Mouse (Mus musculus): ENCODE measurements around the gene Ampd2.

The Ampd2 gene

DNA sequence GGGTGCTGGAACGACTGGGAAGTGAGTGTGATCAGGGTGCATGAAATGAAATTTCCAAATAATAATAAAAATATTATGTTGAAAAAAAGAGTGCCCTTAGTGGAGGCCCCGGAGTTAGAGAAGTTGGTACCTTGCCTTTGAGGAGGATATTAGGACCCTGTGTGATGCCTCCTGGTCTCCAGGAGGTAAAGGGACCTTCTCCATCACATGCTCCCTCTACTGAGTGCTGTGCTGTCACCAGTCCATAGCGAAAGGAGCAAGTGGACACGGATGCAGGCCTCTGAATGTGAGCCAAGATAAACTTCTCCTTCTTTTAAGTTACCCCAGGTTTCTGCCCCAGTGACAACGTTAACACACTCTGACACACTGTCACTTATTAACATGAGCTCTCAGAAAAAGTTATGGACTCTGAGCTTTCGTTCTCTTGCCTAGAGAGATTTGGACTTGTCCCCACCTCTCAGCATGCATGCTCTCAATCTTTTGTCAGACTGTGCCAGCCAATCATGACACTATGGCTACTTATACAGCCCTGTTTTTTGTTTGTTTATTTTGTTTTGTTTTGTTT is 19.0 kb downstream of the Ampd2 start:
- DNase-seq = no peak

DNA sequence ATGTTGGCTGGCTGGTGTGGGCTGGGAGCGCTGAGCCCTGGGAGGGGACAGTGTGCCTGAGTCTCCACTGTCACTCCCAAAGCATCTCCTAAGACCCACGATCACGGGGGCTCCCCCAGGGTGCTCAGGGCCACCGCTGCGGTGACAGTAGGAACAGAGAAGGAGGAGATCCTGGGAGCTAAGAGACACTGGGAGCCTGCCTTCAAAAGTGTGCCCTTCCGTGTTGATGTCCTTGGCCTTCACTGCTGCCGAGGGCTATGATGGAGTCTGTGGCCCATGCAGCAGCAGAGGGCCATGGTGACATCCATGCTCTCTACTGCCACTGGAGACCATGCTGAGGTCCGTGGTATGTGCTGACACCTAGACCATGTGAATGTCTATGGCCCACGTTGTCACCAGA is 20.9 kb downstream of the Ampd2 start:
- DNase-seq = no peak

GRCm38 (mm10) chr3:108064672-108065071 is 21.8 kb downstream of the Ampd2 start:
- no peak for DNase-seq

DNA sequence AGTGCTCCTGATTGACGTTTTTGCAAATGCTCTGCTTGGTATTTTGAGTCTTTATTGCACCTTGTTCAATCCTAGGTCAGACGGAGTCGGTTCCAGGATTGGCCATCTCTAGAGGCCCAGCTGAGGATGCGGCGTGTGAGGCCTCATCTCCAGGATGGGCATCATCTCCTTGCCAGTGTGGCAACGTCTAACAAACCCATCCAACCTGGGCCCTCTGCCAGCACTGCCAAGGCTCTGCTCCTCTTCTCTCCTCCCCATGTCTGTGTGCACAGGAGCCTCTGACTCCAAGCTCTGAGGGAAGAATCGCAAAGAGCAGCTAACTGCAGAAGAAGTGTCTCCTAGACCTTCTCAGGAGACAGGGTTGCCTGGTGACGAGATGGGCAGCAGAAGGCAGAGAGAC is 23.8 kb downstream of the Ampd2 start:
- no peak for DNase-seq

DNA sequence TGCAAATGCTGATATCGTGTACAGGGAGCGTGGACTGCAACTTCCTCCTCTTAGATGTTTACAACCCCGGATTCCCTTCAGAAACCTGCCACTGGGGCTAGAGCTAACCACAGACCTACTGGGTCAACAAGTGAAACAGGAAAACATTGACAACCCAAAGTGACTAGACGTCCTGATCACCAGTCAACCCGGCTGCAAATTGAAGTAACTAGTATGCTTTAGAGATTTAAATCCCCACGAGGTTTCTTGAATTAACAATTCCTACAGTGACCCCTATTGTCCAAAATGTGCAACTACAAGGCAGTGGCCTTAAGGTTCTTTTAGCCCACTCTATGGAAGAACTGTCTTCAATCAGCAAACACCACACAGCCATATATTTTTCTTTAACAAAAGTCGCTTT is 25.0 kb downstream of the Ampd2 start:
- peak; percentile 63 for DNase-seq

- no peak for DNase-seq
These were observed 36.0 kb downstream of the Ampd2 start for GRCm38 (mm10) chr3:108050493-108050892.

- DNase-seq = no peak
These were observed 38.1 kb downstream of the Ampd2 start for GRCm38 (mm10) chr3:108048306-108048705.

DNA sequence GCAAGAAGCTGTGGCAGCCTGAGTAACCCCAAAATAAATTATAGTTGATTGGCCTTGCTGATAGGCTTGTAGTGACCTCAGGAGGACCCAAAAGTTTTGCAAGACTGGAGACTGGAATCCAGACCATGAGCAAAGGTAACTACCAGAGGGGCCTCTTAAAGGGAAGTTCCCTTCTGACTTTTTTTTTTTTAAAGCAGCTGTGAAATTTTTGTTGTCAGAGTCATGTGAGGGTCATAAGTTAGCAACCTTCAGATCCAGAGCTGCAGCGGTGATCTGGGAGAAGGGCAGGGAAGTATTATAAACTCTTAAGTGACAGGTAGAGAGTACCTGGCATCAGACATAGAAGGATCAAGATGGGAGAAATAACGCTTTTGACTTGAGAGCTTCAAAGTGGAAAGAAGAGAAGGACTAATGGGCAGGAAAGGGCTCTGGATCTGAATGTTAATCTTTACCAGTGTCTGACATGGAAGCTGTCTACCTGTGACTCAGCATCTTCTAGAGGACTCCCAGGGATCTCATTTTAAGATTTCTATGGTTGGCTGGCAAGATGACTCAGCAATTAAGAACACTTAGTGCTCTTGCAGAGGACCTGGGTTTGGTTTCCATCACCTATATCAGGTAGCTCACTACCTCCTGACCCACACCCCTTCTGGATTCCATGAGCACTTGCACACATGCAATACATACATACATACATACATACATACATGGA is 39.4 kb downstream of the Ampd2 start:
- no peak for DNase-seq

GRCm38 (mm10) chr3:108044394-108045140 is 41.9 kb downstream of the Ampd2 start, which contains the start of gene Gstm4:
Gstm4 (minus strand) TSS chr3:108044894.
- DNase-seq = peak; percentile 86

DNA sequence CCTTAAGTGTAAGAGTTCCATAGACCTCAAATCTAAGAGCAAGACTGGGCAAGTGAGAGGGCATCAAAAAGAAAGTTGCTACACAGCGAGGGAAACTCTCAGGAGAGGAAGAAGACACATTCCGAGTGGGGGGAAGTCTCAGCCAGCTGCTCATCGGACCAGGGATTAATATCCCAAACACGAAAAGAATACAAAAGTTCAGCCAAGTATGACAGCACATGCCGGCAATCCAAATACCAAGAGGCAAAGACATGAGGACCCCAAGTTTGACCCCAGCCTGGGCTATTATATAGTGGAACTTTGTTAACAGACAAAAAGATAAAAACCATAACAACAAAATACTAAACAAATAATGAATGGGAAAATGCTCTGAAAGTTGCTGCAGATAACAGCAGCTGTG is 53.3 kb downstream of the Ampd2 start:
- DNase-seq = no peak

- DNase-seq = no peak
These were observed 54.3 kb downstream of the Ampd2 start for GRCm38 (mm10) chr3:108032113-108032512.

DNA sequence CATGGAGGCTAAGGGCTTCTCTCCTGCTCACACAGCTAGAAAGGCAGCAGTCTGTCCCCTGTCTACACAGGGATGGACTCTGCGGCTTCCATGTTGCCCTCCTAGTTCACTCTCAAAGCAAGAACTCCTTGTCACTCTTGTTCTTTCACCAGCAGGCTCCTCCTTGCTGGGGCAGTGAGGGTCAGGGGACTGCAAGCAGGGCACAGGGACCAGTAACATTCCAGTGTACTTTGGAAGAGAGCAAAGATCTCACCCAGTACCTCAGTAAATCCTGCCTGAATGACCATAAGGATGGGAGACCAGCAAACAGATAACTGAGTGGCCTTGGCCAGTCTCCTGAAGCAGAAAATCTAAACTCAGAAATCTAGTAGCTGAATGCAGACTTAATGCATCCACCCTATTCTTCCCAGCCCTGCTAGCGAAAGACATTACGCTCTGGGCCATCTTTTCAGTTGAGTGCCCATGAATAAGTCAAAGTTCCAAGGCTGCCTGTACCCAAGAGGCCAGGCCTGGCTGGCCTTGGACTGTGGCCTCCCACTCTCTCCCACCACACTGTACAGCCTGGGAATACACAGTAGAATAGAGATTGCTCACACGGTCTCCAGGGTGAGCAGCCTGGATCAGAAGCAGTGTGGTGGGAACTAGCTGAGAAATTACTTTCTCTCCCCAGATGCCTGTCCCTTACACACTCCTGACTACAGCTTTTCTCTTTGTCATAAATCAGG is 57.6 kb downstream of the Ampd2 start:
- no peak for DNase-seq

- DNase-seq = no peak
These were observed 59.9 kb downstream of the Ampd2 start for GRCm38 (mm10) chr3:108026597-108026996.

GRCm38 (mm10) chr3:108026049-108026448 is 60.4 kb downstream of the Ampd2 start:
- no peak for DNase-seq

DNA sequence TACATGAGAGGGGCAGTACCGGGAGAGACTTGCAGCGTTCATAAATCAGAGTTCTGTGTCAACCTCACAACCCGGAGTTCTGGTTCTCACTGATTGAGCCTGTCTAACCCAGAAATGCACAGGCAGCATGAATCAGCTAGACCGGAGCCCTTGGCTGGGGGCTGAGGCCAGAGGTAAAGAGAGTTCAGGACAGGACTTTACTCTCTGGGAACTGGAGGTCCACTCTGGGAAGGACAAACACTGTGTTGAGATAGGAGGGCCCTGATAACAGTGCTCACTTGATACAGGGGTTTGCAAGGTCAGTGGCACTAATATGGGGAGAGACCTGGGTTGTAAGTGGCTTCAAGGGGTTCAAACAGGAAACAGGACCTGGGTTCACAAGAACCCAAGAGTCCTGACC is 61.1 kb downstream of the Ampd2 start:
- DNase-seq = no peak
